Mouse (Mus musculus) lung, embryonic 15.5 days (tissue): ENCODE measurements around the gene Rgs6. TPM values are rescaled to one million over a fixed set of nuclear protein-coding genes. Genes with fewer than 3 reads are reported as not detected.

Experiments used
- ATAC-seq: fragments of 200-750 bp; cut with Nextera tagmentation; 2 replicates; pipeline ENCODE4 v1.8.0; 2017; ENCODE audit warnings: moderate number of reproducible peaks, borderline replicate concordance; ENCODE audit not compliant: low FRiP score, low TSS enrichment; ENCODE audit errors: extremely low read depth
- H3K27ac ChIP-seq: fragments of 300-500 bp; sonication (generic); 2 replicates; pipeline ENCODE4 v1.5.1; 2015; ENCODE audit warnings: moderate library complexity, mild to moderate bottlenecking, inconsistent platforms
- H3K27me3 ChIP-seq: fragments of 300-500 bp; sonication (generic); 2 replicates; pipeline ENCODE4 v1.6.1; 2015; ENCODE audit warnings: inconsistent platforms
- H3K36me3 ChIP-seq: fragments of 300-500 bp; sonication (generic); 2 replicates; pipeline ENCODE4 v1.6.1; 2015; ENCODE audit warnings: inconsistent platforms
- H3K4me1 ChIP-seq: fragments of 300-500 bp; sonication (generic); 2 replicates; pipeline ENCODE4 v1.6.1; 2015; ENCODE audit warnings: inconsistent platforms
- H3K4me2 ChIP-seq: fragments of 300-500 bp; sonication (generic); 2 replicates; pipeline ENCODE4 v1.6.1; 2015; ENCODE audit warnings: inconsistent platforms, mild to moderate bottlenecking, moderate library complexity
- H3K4me3 ChIP-seq: fragments of 300-500 bp; sonication (generic); 2 replicates; pipeline ENCODE4 v1.5.1; 2015; ENCODE audit warnings: mild to moderate bottlenecking, inconsistent platforms
- H3K9ac ChIP-seq: fragments of 300-500 bp; sonication (generic); 2 replicates; pipeline ENCODE4 v1.6.1; 2015; ENCODE audit warnings: inconsistent platforms
- H3K9me3 ChIP-seq: fragments of 300-500 bp; sonication (generic); 2 replicates; pipeline ENCODE4 v1.6.1; 2016; ENCODE audit warnings: inconsistent platforms
- WGBS: fragments of 180-500 bp; shearing (Covaris S2); methylation state at CpG from one replicate; pipeline ENCODE4 v1.1.7; 2015; 5-methylcytosine and 5-hydroxymethylcytosine counted together
- polyA plus RNA-seq: library from polyadenylated mRNA; unstranded; fragments of >200 nt; fragmentation: Nextera tagmentation; extraction: Ambion mirVana; gene quantifications from 2 replicates; pipeline ENCODE4 v1.2.1, GENCODE M21; 2015

Rgs6 gene
- polyA plus RNA-seq, 1 experiment from 2014 or later = 4.0 TPM

DNA sequence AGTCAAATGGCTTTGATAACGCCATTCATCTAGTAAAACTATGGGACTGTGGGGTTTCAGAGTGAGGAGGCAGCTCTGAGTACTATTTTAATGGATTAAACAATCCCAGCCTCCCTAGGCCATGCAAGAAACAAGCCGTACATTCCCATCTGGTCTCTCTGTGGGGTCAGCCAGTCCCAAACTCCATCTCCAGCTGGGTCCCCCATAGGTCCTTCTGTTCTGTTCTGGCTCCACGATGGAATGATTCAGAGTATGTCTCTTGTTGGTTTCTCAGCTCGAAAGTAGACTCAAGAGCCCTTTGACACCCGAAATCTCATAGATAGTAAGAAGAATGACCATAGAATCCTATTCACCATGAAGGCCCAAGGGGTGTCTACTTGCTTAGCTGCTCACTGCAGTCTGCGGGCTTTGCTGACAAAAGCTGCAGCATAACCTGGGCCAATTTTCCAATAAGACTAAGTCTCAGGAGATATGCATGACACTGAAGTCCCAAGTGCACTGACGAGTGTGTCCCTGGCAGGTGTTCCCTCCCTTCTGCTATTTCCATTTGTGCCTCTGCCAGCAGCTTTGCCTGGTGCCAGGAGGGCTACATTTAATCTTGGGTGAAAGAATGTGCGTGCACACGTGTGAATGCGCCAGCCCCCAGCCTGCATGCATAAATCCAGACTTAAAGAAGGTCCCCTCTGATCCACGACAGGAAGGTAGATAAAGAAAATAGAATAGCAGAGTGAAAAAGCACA lies 522.0 kb downstream of the Rgs6 start:
- Histone ChIP-seq H3K36me3 (no peaks in the 10 kb centered on the region), H3K9me3 (no peaks in the 10 kb centered on the region), H3K4me3 (no peak overlapping the region), H3K4me2 (no peak overlapping the region), H3K9ac (no peak overlapping the region), H3K27me3 (no peaks in the 10 kb centered on the region; the same call in 1 of the 2 replicates), H3K27ac (no peak overlapping the region), H3K4me1 (peaks cover 10% of the 10 kb centered on the region; the same call in 1 of the 2 replicates)
- ATAC-seq = no peak
- WGBS = 68% methylated on average over 11 of the region's 11 CpGs

DNA sequence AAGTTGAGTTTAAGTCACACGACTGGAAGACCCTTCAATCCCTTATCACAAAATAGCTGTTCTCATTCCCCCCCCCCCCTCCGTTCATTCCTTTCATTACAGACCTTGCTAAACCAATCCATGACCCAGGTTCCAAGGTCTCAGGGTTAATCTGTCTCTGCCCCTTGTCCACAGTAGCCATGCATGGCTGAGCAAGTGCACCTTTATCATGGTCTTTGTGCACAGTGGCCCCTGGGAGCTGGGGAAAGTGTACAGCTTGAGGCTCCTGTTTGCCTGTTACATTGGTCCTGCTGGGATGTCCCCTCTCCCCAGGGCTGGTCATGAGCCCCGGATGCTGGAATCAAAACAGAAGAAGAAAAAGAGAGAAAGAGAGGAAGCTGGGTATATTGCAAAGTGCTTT lies 522.6 kb downstream of the Rgs6 start:
- no peaks in the 10 kb centered on the region for H3K36me3 ChIP-seq
- H3K27me3 ChIP-seq = no peaks in the 10 kb centered on the region; the same call in 1 of the 2 replicates
- peaks cover 9% of the 10 kb centered on the region; the same call in 1 of the 2 replicates for H3K4me1 ChIP-seq
- no peak overlapping the region for H3K9ac ChIP-seq
- H3K4me2 ChIP-seq = no peak overlapping the region
- no peak overlapping the region for H3K4me3 ChIP-seq
- ATAC-seq = no peak
- H3K9me3 ChIP-seq = no peaks in the 10 kb centered on the region
- WGBS = 47% methylated on average over 3 of the region's 3 CpGs
- H3K27ac ChIP-seq = no peak overlapping the region

GRCm38 (mm10) chr12:83112283-83112682 lies 524.2 kb downstream of the Rgs6 start:
- Histone ChIP-seq H3K27ac (no peak overlapping the region), H3K9ac (no peak overlapping the region), H3K27me3 (no peaks in the 10 kb centered on the region; the same call in 1 of the 2 replicates), H3K4me2 (no peak overlapping the region), H3K4me1 (no peaks in the 10 kb centered on the region), H3K4me3 (no peak overlapping the region), H3K36me3 (no peaks in the 10 kb centered on the region), H3K9me3 (no peaks in the 10 kb centered on the region)
- ATAC-seq = no peak
- whole genome bisulfite sequencing = 87% methylated on average over 5 of the region's 5 CpGs

DNA sequence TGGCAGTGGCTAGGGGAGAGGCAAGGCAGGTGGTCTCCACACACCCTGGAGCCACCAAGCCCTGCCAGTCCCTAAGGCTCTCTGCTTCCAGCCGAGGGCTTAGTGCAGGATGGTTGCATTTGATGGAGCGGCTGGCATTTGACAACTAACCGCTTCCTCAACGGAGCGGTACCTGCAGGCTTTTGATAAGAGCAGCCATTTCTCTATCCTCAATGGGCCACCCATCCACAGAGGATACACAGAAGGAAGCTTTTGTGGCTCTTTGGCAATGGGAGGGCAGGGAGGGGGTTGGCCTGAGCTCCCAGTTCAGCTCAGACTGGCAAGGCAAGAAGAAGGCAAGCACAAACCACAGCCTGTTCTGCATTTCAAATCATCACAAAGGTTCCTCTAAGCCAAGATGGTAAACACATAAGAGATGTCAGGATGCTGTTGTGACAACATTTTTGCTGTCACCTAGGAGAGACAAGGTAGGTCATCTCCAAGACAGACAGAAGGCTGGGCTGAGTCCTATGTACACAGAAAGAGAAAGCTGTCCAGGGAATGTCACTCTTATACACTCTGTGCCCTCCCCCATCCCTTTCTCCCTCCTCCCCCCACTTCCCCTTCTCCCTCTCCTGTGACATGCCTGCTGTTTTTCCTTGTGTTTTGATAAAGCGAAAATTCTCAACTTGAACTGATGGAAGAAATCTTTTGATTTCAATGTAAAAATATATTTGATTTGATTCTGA lies 525.0 kb downstream of the Rgs6 start:
- WGBS = 69% methylated on average over 6 of the region's 6 CpGs
- H3K4me2 ChIP-seq = no peak overlapping the region
- H3K9ac ChIP-seq = no peak overlapping the region
- H3K27me3 ChIP-seq = no peaks in the 10 kb centered on the region; the same call in 1 of the 2 replicates
- no peak overlapping the region for H3K4me3 ChIP-seq
- no peak overlapping the region for H3K27ac ChIP-seq
- H3K4me1 ChIP-seq = no peaks in the 10 kb centered on the region
- ATAC-seq = no peak
- no peaks in the 10 kb centered on the region for H3K9me3 ChIP-seq
- H3K36me3 ChIP-seq = no peaks in the 10 kb centered on the region

DNA sequence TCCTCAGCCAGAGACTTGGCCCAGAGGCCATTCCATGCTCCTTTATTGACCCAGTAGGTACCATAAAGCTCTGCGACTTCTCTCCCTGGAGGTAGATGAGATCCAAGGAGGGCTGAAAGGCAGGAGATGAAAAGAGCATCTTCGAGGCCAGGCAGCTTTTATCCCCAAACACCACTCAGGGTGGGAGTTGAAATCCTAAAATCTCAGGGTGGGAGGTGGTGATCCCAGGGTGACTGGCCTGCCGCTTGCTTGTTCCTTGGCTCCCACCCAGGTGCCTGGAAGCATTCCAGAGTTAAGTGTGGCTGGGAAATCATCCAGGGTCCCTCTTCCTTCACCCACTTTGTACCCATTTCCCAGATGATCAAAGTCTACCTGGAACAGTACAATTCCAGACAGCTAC lies 525.9 kb downstream of the Rgs6 start:
- Histone ChIP-seq H3K4me3 (no peak overlapping the region), H3K27me3 (no peaks in the 10 kb centered on the region; the same call in 1 of the 2 replicates), H3K4me1 (no peaks in the 10 kb centered on the region), H3K9ac (no peak overlapping the region), H3K4me2 (no peak overlapping the region), H3K27ac (no peak overlapping the region), H3K36me3 (no peaks in the 10 kb centered on the region), H3K9me3 (no peaks in the 10 kb centered on the region)
- ATAC-seq = no peak
- 47% methylated on average over 3 of the region's 3 CpGs for WGBS

DNA sequence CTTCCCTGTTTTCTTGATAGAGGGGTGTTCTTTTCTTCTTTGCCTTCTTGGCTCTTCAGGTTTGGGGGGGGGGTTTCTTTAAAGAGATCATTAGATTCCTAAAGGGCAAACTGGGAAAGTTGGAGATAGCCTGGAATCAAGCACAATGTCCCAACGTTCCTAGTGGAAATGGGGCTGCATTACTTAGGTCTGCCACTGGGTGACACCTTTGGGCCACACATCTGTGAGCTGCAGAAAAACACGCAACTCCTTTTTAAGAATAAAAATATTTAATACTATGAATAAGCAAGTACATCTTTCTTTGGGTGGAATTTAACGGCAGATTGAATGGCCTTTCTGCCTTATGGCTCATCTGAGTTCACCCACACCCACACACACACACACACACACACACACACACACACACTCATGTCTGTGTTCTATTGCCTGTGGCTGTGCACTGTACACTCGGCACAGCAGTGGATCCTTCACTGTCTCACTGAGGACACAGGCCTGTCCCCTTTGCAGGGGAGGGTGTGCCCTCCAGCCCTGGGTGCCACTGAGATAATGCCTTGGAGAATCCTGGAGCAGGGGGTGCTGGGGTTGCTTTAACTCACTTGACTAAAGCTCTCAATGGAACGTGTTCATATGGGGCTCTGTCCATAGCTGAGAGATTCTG lies 526.4 kb downstream of the Rgs6 start:
- no peaks in the 10 kb centered on the region for H3K4me1 ChIP-seq

GRCm38 (mm10) chr12:83124111-83124510 lies 536.0 kb downstream of the Rgs6 start:
- Histone ChIP-seq H3K4me3 (no peak overlapping the region), H3K4me2 (no peak overlapping the region), H3K4me1 (peaks cover 26% of the 10 kb centered on the region), H3K27me3 (no peaks in the 10 kb centered on the region), H3K9me3 (no peaks in the 10 kb centered on the region), H3K27ac (no peak overlapping the region), H3K9ac (no peak overlapping the region), H3K36me3 (no peaks in the 10 kb centered on the region)
- no peak for ATAC-seq
- WGBS = 48% methylated on average over 3 of the region's 3 CpGs

More for the DNA sequence above, 526.4 kb downstream of the Rgs6 start:
- no peak overlapping the region for H3K9ac ChIP-seq
- H3K27ac ChIP-seq = no peak overlapping the region
- no peaks in the 10 kb centered on the region; the same call in 1 of the 2 replicates for H3K27me3 ChIP-seq
- ATAC-seq = no peak; the same call in 1 of the 2 replicates
- no peak overlapping the region for H3K4me3 ChIP-seq
- H3K9me3 ChIP-seq = no peaks in the 10 kb centered on the region
- no peak overlapping the region for H3K4me2 ChIP-seq
- no peaks in the 10 kb centered on the region for H3K36me3 ChIP-seq
- WGBS = 30% methylated on average over 5 of the region's 5 CpGs

DNA sequence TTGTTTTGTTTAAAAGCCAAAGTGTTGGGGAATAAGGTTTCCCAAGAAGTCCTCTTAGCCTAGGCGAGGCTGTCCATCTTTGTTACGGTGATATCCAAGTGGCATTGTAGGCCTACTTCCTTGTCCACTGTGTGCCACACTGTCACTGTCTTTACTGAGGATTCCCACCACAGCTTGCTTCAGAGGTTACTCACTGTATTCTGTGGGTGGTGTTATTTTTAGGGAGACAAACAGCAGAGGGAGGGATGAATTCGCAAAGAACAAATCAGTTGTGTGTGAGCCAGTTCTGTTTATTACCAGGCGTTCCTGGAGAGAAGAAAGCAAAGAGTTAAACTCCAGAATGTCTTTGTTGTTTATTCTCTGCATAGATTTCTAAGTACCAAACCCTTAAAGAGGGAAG lies 537.2 kb downstream of the Rgs6 start:
- no peak for ATAC-seq
- no peaks in the 10 kb centered on the region for H3K36me3 ChIP-seq
- H3K4me3 ChIP-seq = no peak overlapping the region
- no peaks in the 10 kb centered on the region for H3K9me3 ChIP-seq
- H3K27ac ChIP-seq = no peak overlapping the region
- no peak overlapping the region for H3K9ac ChIP-seq
- 66% methylated on average over 4 of the region's 4 CpGs for WGBS
- H3K27me3 ChIP-seq = no peaks in the 10 kb centered on the region
- peaks cover 26% of the 10 kb centered on the region for H3K4me1 ChIP-seq
- no peak overlapping the region for H3K4me2 ChIP-seq

DNA sequence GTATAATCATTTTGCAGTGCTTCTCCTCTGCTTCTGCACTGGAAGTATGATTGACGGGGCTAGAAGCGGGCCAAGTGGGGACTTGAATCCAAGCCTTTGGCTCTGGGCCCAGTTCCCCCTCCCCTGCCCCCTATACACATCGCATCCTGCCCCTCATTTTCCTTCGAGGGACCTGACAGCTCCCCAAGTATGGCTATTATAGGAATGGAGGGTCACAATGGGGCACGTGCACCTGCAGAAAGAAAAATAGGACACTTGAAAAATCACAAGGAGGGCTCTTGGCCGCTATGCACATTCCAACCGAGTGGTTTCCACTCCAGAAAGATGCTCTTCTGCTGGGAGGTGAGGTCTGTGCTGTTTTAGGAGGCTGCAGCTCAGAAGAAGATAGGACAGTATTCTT lies 538.8 kb downstream of the Rgs6 start:
- Histone ChIP-seq H3K27me3 (no peaks in the 10 kb centered on the region), H3K9ac (no peak overlapping the region), H3K4me1 (peaks cover 26% of the 10 kb centered on the region), H3K4me2 (no peak overlapping the region), H3K27ac (no peak overlapping the region), H3K4me3 (no peak overlapping the region), H3K36me3 (no peaks in the 10 kb centered on the region), H3K9me3 (no peaks in the 10 kb centered on the region)
- ATAC-seq = peak; percentile 50; the same call in 1 of the 2 replicates
- 46% methylated on average over 7 of the region's 7 CpGs for WGBS

GRCm38 (mm10) chr12:83127955-83128354 lies 539.9 kb downstream of the Rgs6 start:
- Histone ChIP-seq H3K4me3 (no peak overlapping the region), H3K4me2 (no peak overlapping the region), H3K36me3 (no peaks in the 10 kb centered on the region), H3K27ac (no peak overlapping the region), H3K4me1 (peaks cover 26% of the 10 kb centered on the region), H3K9ac (no peak overlapping the region), H3K9me3 (no peaks in the 10 kb centered on the region), H3K27me3 (no peaks in the 10 kb centered on the region)
- no peak for ATAC-seq
- 47% methylated on average over 6 of the region's 6 CpGs for WGBS

DNA sequence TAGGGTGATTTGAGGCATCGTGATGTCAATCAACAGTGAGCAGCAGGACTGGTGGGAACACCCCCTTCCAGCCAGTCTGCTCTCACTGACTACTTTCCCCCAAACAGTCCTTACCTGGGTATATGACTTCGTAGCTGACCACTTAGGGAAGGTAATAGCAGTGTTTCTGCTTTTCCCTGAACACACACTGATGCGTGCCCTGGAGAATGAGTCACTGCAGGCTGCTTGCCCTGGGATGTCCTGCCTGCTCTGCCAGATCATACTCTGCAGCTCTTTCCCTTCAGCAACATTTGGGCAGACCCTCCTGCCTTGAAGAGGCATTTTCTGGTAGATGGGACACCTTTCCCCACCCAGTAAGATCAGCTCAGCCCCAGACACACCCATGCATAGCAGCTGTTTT lies 540.5 kb downstream of the Rgs6 start:
- Histone ChIP-seq H3K9ac (no peak overlapping the region), H3K36me3 (no peaks in the 10 kb centered on the region), H3K4me2 (no peak overlapping the region), H3K9me3 (no peaks in the 10 kb centered on the region), H3K27me3 (no peaks in the 10 kb centered on the region), H3K4me1 (peaks cover 28% of the 10 kb centered on the region), H3K27ac (no peak overlapping the region), H3K4me3 (no peak overlapping the region)
- WGBS = 61% methylated on average over 3 of the region's 3 CpGs
- ATAC-seq = no peak

DNA sequence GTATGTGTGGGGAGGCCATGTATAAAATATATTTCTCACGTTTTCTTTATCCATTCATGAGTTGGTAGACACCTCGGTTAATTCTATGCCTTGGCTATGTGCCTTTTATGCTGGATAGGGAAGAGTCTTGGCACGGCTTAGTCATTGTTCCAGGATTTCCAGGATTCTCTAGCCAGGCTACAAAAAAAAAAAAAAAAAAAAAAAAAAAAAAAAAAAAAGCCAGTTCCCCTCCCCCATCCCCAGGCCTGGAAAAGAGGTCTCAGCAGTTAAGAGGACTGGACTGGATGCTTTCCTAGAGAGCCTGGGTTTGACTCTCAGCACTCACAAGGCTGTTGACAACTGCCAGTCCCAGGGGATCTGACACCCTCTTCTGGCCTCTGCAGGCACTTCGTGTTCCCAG lies 543.3 kb downstream of the Rgs6 start:
- Histone ChIP-seq H3K4me1 (peaks cover 29% of the 10 kb centered on the region), H3K9ac (no peak overlapping the region), H3K27ac (no peak overlapping the region), H3K4me3 (no peak overlapping the region), H3K27me3 (no peaks in the 10 kb centered on the region), H3K4me2 (no peak overlapping the region), H3K9me3 (no peaks in the 10 kb centered on the region), H3K36me3 (no peaks in the 10 kb centered on the region)
- 54% methylated on average over 4 of the region's 4 CpGs for WGBS
- ATAC-seq = no peak
